Mouse (Mus musculus) kidney, adult 2 months (tissue): ENCODE measurements around the gene Selenos. TPM values are rescaled to one million over a fixed set of nuclear protein-coding genes. Genes with fewer than 3 reads are reported as not detected.

Experiments used
- DNase-seq: peaks from one replicate; pipeline ENCODE4 v3.0.0; 2021
- H3K27ac ChIP-seq: fragments of 200-500 bp; 2 replicates; pipeline ENCODE4 v1.5.1; 2012; ENCODE audit warnings: low read depth, low read length, control low read depth, inconsistent platforms; ENCODE audit not compliant: insufficient read depth
- H3K27me3 ChIP-seq: fragments of 200-500 bp; replicated peaks from 2 replicates; pipeline ENCODE4 v1.6.1; 2012; ENCODE audit warnings: mild to moderate bottlenecking, moderate library complexity, low read length, inconsistent platforms; ENCODE audit not compliant: control insufficient read depth, insufficient read depth
- H3K36me3 ChIP-seq: fragments of 200-500 bp; 2 replicates; pipeline ENCODE4 v1.6.1; 2012; ENCODE audit warnings: mild to moderate bottlenecking, moderate library complexity, low read length, inconsistent platforms; ENCODE audit not compliant: control insufficient read depth, insufficient read depth
- H3K4me1 ChIP-seq: fragments of 200-500 bp; 2 replicates; pipeline ENCODE4 v1.6.1; 2011; ENCODE audit warnings: low read length; ENCODE audit not compliant: control insufficient read depth, insufficient read depth
- H3K4me3 ChIP-seq: fragments of 200-500 bp; 2 replicates; pipeline ENCODE4 v1.5.1; 2011; ENCODE audit warnings: mild to moderate bottlenecking, low read depth, low read length, control low read depth; ENCODE audit not compliant: insufficient read depth
- CTCF ChIP-seq: fragments of 200-500 bp; conservative IDR thresholded peaks from 2 replicates; pipeline ENCODE4 v1.5.1; 2011; ENCODE audit warnings: low read depth, mild to moderate bottlenecking, control low read depth, low read length, moderate library complexity, mixed read lengths; ENCODE audit not compliant: insufficient read depth, insufficient read length
- POLR2A ChIP-seq: fragments of 200-500 bp; IDR thresholded peaks from one replicate; pipeline ENCODE4 v1.6.1; 2011; ENCODE audit warnings: low read depth, low read length, control low read depth
- WGBS: fragments of 180-500 bp; shearing (Covaris S2); methylation state at CpG from one replicate; pipeline ENCODE4 v1.1.7; 2018; 5-methylcytosine and 5-hydroxymethylcytosine counted together
- polyA plus RNA-seq: library from polyadenylated mRNA; depleted of rRNA; stranded (reverse); fragments of >200 nt; gene quantifications from 2 replicates; pipeline ENCODE4 v1.2.3, GENCODE M21; 2012

Selenos gene
- polyA plus RNA-seq, 1 experiment: 77.2 TPM

DNA sequence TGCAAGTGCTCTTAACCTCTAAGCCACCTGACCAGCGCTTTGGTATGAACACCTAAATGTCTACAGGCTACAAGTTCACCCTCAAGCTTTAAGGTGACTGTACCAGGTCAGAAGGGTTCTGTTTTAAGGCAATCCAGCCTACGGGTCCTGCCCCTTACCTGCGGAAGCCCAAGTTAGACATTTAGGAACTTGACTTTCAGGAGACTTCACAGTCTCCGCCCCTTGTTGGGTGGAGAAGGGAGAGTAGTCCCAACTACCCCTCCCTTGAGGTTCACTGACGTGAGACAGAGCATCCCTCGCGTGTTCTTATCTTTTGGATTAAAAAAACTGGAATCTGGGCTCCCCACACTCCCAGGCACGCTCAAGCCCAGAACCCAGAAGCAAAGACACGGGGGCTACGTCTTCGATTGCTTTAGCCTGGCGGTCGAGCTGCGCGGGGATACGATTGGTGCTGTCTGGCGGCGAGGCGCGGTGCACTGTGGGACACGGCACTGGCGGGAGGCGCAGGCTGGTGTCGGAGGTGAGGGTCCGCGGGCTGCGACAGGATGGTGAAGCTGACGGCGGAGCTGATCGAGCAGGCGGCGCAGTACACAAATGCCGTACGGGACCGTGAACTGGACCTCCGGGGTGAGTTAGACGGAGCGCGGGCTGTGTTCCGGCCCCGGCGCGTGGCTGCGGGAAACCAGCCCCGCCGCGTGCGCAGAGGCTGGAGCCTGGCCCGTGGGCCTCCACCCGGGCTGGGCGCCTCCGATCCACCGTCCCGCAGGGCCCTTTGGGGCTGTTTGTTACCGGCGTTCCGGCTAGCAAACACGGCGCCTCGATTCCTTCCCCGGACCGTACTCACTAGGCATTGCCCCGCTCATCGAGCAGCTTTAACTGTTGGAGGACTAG lies 19.1 kb upstream of the Selenos start:
- WGBS: under 1% methylated on average over 64 of the region's 64 CpGs
- peak; percentile 93 for DNase-seq
- H3K4me1 ChIP-seq: peaks cover 10% of the 10 kb centered on the region; the same call in 1 of the 2 replicates
- H3K27me3 ChIP-seq: no peaks in the 10 kb centered on the region
- H3K27ac ChIP-seq: peak overlapping the region; percentile 77
- peaks cover 2% of the 10 kb centered on the region for H3K36me3 ChIP-seq
- H3K4me3 ChIP-seq: peak overlapping the region; percentile 77
- no peak for TF ChIP-seq CTCF
- TF ChIP-seq POLR2A: peak; percentile 68

DNA sequence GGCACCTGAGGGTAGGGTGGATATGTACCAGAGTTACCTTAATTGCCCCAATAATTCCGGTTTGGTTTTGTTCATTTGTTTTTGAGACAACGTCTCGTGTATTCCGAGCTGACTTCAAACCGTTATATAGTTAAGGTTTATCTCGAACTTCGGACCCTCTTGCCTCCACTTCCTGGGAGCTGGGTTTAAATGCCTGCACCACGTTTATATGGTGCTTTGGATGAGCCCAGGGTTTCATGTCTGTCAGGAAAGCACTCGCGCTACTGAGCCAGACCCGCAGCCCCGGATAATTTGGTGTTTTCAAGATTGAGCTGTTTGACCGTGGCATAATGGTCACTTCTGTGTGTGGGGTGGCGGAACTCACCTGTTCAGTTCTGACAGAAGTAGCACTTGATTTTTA lies 18.4 kb upstream of the Selenos start:
- Histone ChIP-seq H3K36me3 (peaks cover 2% of the 10 kb centered on the region), H3K4me3 (peak overlapping the region; percentile 77), H3K27me3 (no peaks in the 10 kb centered on the region), H3K27ac (no peak overlapping the region), H3K4me1 (peaks cover 10% of the 10 kb centered on the region; the same call in 1 of the 2 replicates)
- DNase-seq: peak; percentile 22
- TF ChIP-seq CTCF (no peak), POLR2A (no peak)
- under 1% methylated on average over 14 of the region's 14 CpGs for WGBS

DNA sequence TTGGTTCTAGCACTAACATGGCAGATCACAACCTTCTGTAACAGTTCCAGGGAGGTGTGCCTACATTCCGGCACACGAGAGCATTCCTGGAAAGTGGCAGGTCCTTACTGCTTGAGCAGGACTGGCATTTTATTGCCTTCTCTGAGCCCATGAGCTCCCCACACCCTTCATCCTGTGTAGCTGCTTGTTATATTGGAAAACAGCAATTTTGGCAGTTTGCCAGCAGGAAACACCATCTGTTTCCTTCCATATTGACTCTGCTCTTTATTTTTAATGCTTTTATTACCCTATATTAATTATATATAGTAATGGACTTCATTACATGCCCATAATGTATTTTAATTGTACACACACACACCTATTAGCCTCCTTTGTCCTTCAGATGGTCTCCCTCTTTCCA lies 3.0 kb upstream of the Selenos start:
- H3K27ac ChIP-seq: no peak overlapping the region
- no peaks in the 10 kb centered on the region; the same call in 1 of the 2 replicates for H3K4me1 ChIP-seq
- no peak for DNase-seq
- no peaks in the 10 kb centered on the region for H3K27me3 ChIP-seq
- H3K36me3 ChIP-seq: peaks cover 6% of the 10 kb centered on the region
- 64% methylated on average over 2 of the region's 2 CpGs for WGBS
- TF ChIP-seq CTCF (no peak), POLR2A (no peak)
- no peak overlapping the region for H3K4me3 ChIP-seq

GRCm38 (mm10) chr7:66080231-66080613 lies 773 bp downstream of the Selenos start:
- TF ChIP-seq POLR2A (no peak), CTCF (no peak)
- Histone ChIP-seq H3K4me3 (peak overlapping the region; percentile 63), H3K4me1 (no peaks in the 10 kb centered on the region; the same call in 1 of the 2 replicates), H3K27me3 (no peaks in the 10 kb centered on the region), H3K36me3 (no peaks in the 10 kb centered on the region; the same call in 1 of the 2 replicates), H3K27ac (no peak overlapping the region)
- WGBS: 36% methylated on average over 5 of the region's 5 CpGs
- DNase-seq: no peak

- no peak for TF ChIP-seq CTCF
- no peak for TF ChIP-seq POLR2A
- peaks cover 9% of the 10 kb centered on the region; the same call in 1 of the 2 replicates for H3K36me3 ChIP-seq
- WGBS: 73% methylated on average over 6 of the region's 6 CpGs
- no peaks in the 10 kb centered on the region; the same call in 1 of the 2 replicates for H3K4me1 ChIP-seq
- H3K27me3 ChIP-seq: no peaks in the 10 kb centered on the region
- H3K27ac ChIP-seq: no peak overlapping the region
- DNase-seq: no peak
- no peak overlapping the region for H3K4me3 ChIP-seq
Measured at GRCm38 (mm10) chr7:66083757-66084156, 4.3 kb downstream of the Selenos start.

- WGBS: 52% methylated on average over 7 of the region's 7 CpGs
- no peaks in the 10 kb centered on the region for H3K27me3 ChIP-seq
- no peak for DNase-seq
- TF ChIP-seq CTCF (no peak), POLR2A (no peak)
- H3K4me1 ChIP-seq: no peaks in the 10 kb centered on the region; the same call in 1 of the 2 replicates
- H3K27ac ChIP-seq: no peak overlapping the region
- H3K36me3 ChIP-seq: peaks cover 9% of the 10 kb centered on the region; the same call in 1 of the 2 replicates
- H3K4me3 ChIP-seq: no peak overlapping the region
Measured at GRCm38 (mm10) chr7:66084546-66084945, 5.1 kb downstream of the Selenos start.

DNA sequence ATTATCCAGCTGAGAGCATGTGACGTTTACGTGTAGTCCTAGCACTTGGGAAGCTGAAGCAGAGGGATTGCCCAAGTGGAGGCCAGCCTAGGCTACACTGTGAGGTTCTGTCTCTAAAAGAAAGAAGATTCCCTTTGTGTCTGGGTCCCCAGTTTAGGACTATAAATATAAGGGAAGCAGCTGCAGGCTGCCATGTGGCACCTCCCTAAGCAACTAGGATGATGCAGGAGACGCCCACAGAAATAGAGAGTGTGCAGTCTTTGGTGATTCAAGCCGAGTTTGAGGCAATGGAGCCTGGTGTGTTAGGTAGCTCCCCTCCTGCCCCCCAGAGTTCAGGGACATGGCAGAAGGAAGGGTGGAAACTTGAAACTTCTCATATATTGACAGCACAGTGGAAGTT lies 8.2 kb downstream of the Selenos start:
- TF ChIP-seq POLR2A (no peak), CTCF (no peak)
- Histone ChIP-seq H3K27ac (no peak overlapping the region), H3K4me3 (no peak overlapping the region), H3K36me3 (peaks cover 9% of the 10 kb centered on the region; the same call in 1 of the 2 replicates), H3K4me1 (no peaks in the 10 kb centered on the region; the same call in 1 of the 2 replicates), H3K27me3 (no peaks in the 10 kb centered on the region)
- no peak for DNase-seq
- WGBS: 84% methylated on average over 4 of the region's 4 CpGs
